Mouse (Mus musculus) neural tube, embryonic 11.5 days (tissue): Measurements from ENCODE around the gene Sprr2a2. TPM values are rescaled to one million over a fixed set of nuclear protein-coding genes. Genes with fewer than 3 reads are reported as not detected.
A peak's percentile ranks its signal among the peaks of the same experiment; 100 is the strongest.
"Not testable (repeated sequence)": the region's sequence is repeated elsewhere in the genome, so short reads cannot be mapped to it uniquely, and the experiment has no call there.

Experiments used
- ATAC-seq: fragments of 200-750 bp; cut with Nextera tagmentation; 2 replicates; pipeline ENCODE4 v1.8.0; 2017; ENCODE audit warnings: moderate number of reproducible peaks, mild to moderate bottlenecking, moderate TSS enrichment, moderate library complexity; ENCODE audit not compliant: insufficient read depth, low FRiP score, low TSS enrichment
- DNase-seq: peaks from one replicate; pipeline ENCODE4 v3.0.0-alpha.2; 2015; ENCODE audit warnings: low spot score
- H3K27ac ChIP-seq: fragments of 300-500 bp; sonication (generic); 2 replicates; pipeline ENCODE4 v1.5.1; 2014; ENCODE audit warnings: low read depth, mild to moderate bottlenecking, low read length
- H3K27me3 ChIP-seq: fragments of 300-500 bp; sonication (generic); 2 replicates; pipeline ENCODE4 v1.6.1; 2014; ENCODE audit warnings: mild to moderate bottlenecking, low read length, mixed read lengths; ENCODE audit not compliant: control insufficient read depth, insufficient read depth
- H3K36me3 ChIP-seq: fragments of 300-500 bp; sonication (generic); 2 replicates; pipeline ENCODE4 v1.6.1; 2014; ENCODE audit warnings: mild to moderate bottlenecking, low read length, moderate library complexity, mixed read lengths; ENCODE audit not compliant: control insufficient read depth, insufficient read depth
- H3K4me1 ChIP-seq: fragments of 300-500 bp; sonication (generic); 2 replicates; pipeline ENCODE4 v1.6.1; 2014; ENCODE audit warnings: low read length, mixed read lengths; ENCODE audit not compliant: control insufficient read depth, insufficient read depth
- H3K4me2 ChIP-seq: fragments of 300-500 bp; sonication (generic); 2 replicates; pipeline ENCODE4 v1.6.1; 2014; ENCODE audit warnings: low read depth, mild to moderate bottlenecking, moderate library complexity
- H3K4me3 ChIP-seq: fragments of 300-500 bp; sonication (generic); 2 replicates; pipeline ENCODE4 v1.5.1; 2014; ENCODE audit warnings: low read depth, low read length
- H3K9ac ChIP-seq: fragments of 300-500 bp; sonication (generic); 2 replicates; pipeline ENCODE4 v1.6.1; 2014; ENCODE audit warnings: mild to moderate bottlenecking, low read length
- H3K9me3 ChIP-seq: fragments of 300-500 bp; sonication (generic); 2 replicates; pipeline ENCODE4 v1.6.1; 2016; ENCODE audit warnings: low read length; ENCODE audit not compliant: control insufficient read depth
- WGBS: fragments of 180-500 bp; shearing (Covaris S2); extraction: QIAGEN DNeasy Blood & Tissue Kit; methylation state at CpG from one replicate; pipeline ENCODE4 v1.1.7; 2014; 5-methylcytosine and 5-hydroxymethylcytosine counted together
- polyA plus RNA-seq: library from polyadenylated mRNA; unstranded; fragments of >200 nt; fragmentation: Nextera tagmentation; extraction: Ambion mirVana; gene quantifications from 2 replicates; pipeline ENCODE4 v1.2.1, GENCODE M21; 2014

The Sprr2a2 gene
- 0.89 and 2.5 TPM in 2 replicates for polyA plus RNA-seq

GRCm38 (mm10) chr3:92215569-92215968 is at the start of gene Sprr2a2, which contains the start of gene Sprr2a1:
Gene Sprr2a2, plus strand, starts transcription at chr3:92215920.
Gene Sprr2a1, plus strand, starts transcription at chr3:92215799.
- not testable (repeated sequence) for H3K27me3 ChIP-seq, H3K4me2 ChIP-seq, H3K36me3 ChIP-seq, H3K9me3 ChIP-seq, H3K27ac ChIP-seq, H3K4me1 ChIP-seq, H3K9ac ChIP-seq, DNase-seq, ATAC-seq, H3K4me3 ChIP-seq
- no CpG with 5 or more reads among the region's 2 CpGs for WGBS

GRCm38 (mm10) chr3:92169847-92170246 is 45.9 kb upstream of the Sprr2a2 start:
- no peaks in the 10 kb centered on the region for H3K9me3 ChIP-seq
- 81% methylated on average over 3 of the region's 3 CpGs for WGBS
- no peaks in the 10 kb centered on the region for H3K27me3 ChIP-seq
- no peak for DNase-seq
- no peak overlapping the region for H3K27ac ChIP-seq
- no peak overlapping the region for H3K4me2 ChIP-seq
- H3K4me1 ChIP-seq, result no peaks in the 10 kb centered on the region
- no peak overlapping the region for H3K9ac ChIP-seq
- ATAC-seq, result no peak
- no peaks in the 10 kb centered on the region for H3K36me3 ChIP-seq
- H3K4me3 ChIP-seq, result no peak overlapping the region

- no peaks in the 10 kb centered on the region for H3K4me1 ChIP-seq
- no peaks in the 10 kb centered on the region for H3K36me3 ChIP-seq
- H3K27ac ChIP-seq, result no peak overlapping the region
- no peak overlapping the region for H3K4me3 ChIP-seq
- WGBS, result 81% methylated on average over 1 of the region's 1 CpGs
- no peak for DNase-seq
- H3K9ac ChIP-seq, result no peak overlapping the region
- no peak for ATAC-seq
- no peaks in the 10 kb centered on the region for H3K9me3 ChIP-seq
- no peak overlapping the region for H3K4me2 ChIP-seq
- no peaks in the 10 kb centered on the region for H3K27me3 ChIP-seq
Measured at GRCm38 (mm10) chr3:92176880-92177279, 38.8 kb upstream of the Sprr2a2 start.

- Histone ChIP-seq H3K4me2 (no peak overlapping the region), H3K9me3 (no peaks in the 10 kb centered on the region), H3K27me3 (no peaks in the 10 kb centered on the region), H3K4me3 (no peak overlapping the region), H3K27ac (no peak overlapping the region), H3K36me3 (no peaks in the 10 kb centered on the region), H3K9ac (no peak overlapping the region), H3K4me1 (no peaks in the 10 kb centered on the region)
- DNase-seq, result no peak
- 88% methylated on average over 6 of the region's 6 CpGs for WGBS
- ATAC-seq, result no peak
Measured at GRCm38 (mm10) chr3:92195512-92196200, 20.1 kb upstream of the Sprr2a2 start.

- not testable (repeated sequence) for H3K9ac ChIP-seq, H3K27ac ChIP-seq, H3K4me3 ChIP-seq, H3K4me2 ChIP-seq, H3K9me3 ChIP-seq, H3K4me1 ChIP-seq, H3K27me3 ChIP-seq, ATAC-seq, H3K36me3 ChIP-seq, DNase-seq
- WGBS, result no CpG with 5 or more reads among the region's 16 CpGs
Measured at GRCm38 (mm10) chr3:92211133-92211925, 4.4 kb upstream of the Sprr2a2 start.

GRCm38 (mm10) chr3:92212059-92212458 is 3.7 kb upstream of the Sprr2a2 start:
- not testable (repeated sequence) for H3K9me3 ChIP-seq, H3K4me3 ChIP-seq, H3K4me1 ChIP-seq, H3K36me3 ChIP-seq, H3K9ac ChIP-seq, H3K27me3 ChIP-seq, H3K4me2 ChIP-seq, H3K27ac ChIP-seq, DNase-seq, ATAC-seq
- WGBS, result no CpG with 5 or more reads among the region's 1 CpGs

- H3K9ac ChIP-seq, H3K4me1 ChIP-seq, H3K4me2 ChIP-seq, H3K27ac ChIP-seq, H3K4me3 ChIP-seq, H3K9me3 ChIP-seq, DNase-seq, H3K27me3 ChIP-seq, H3K36me3 ChIP-seq: not testable (repeated sequence)
- peak; percentile 24; the same call in 1 of the 2 replicates for ATAC-seq
Measured at GRCm38 (mm10) chr3:92213651-92214050, 2.1 kb upstream of the Sprr2a2 start.

GRCm38 (mm10) chr3:92219031-92219430 is 3.3 kb downstream of the Sprr2a2 start:
- DNase-seq, H3K27me3 ChIP-seq, H3K27ac ChIP-seq, H3K9me3 ChIP-seq, H3K4me2 ChIP-seq, H3K4me3 ChIP-seq, H3K36me3 ChIP-seq, H3K4me1 ChIP-seq, H3K9ac ChIP-seq: not testable (repeated sequence)
- WGBS, result no CpG with 5 or more reads among the region's 8 CpGs
- 0 out of 2 replicates have a peak, but pooled peaks have one; percentile 20 for ATAC-seq

- ATAC-seq, result peak; percentile 60
- not testable (repeated sequence) for DNase-seq
Measured at GRCm38 (mm10) chr3:92223708-92224107, 8.0 kb downstream of the Sprr2a2 start.

More at GRCm38 (mm10) chr3:92223708-92224107, 8.0 kb downstream of the Sprr2a2 start:
- not testable (repeated sequence) for H3K27me3 ChIP-seq, H3K27ac ChIP-seq, H3K36me3 ChIP-seq, H3K4me1 ChIP-seq, H3K4me2 ChIP-seq, H3K9ac ChIP-seq, H3K9me3 ChIP-seq, H3K4me3 ChIP-seq
